Mouse (Mus musculus): Measurements from ENCODE around the gene Gna14. TPM values are rescaled to one million over a fixed set of nuclear protein-coding genes. Genes with fewer than 3 reads are reported as not detected.
A peak's percentile ranks its signal among the peaks of the same experiment; 100 is the strongest.

The Gna14 gene
- 8.0 and 9.2 TPM in 2 replicates for polyA plus RNA-seq (2014; fragmentation: Nextera tagmentation; extraction: Ambion mirVana)

GRCm38 (mm10) chr19:16435531-16436231 is at the start of gene Gna14:
Gna14 (plus strand) TSS chr19:16435762.
- no peak within 1 kb of the TSS; the same call in 1 of the 2 replicates for H3K27ac ChIP-seq (ENCODE audit: low read depth, low read length)
- under 1% methylated on average over 24 of the region's 27 CpGs for WGBS
- H3K9me3 ChIP-seq (ENCODE audit: control insufficient read depth, low read length): no peaks in the 10 kb centered on the region
- no peaks in the 10 kb centered on the region for H3K36me3 ChIP-seq (ENCODE audit: control insufficient read depth, insufficient read depth, low read length)
- peaks cover 33% of the 10 kb centered on the region; the same call in 1 of the 2 replicates for H3K4me1 ChIP-seq (ENCODE audit: control insufficient read depth, insufficient read depth, low read length)
- H3K9ac ChIP-seq (ENCODE audit: low read depth, low read length): peak within 1 kb of the TSS; percentile 47
- peak; percentile 80 for ATAC-seq (ENCODE audit: low FRiP score, low TSS enrichment)
- peak within 1 kb of the TSS; percentile 44 for H3K4me3 ChIP-seq (ENCODE audit: low read length)
- H3K4me2 ChIP-seq (replicated peaks; ENCODE audit: low read depth, low read length): peak within 1 kb of the TSS; percentile 66
- H3K27me3 ChIP-seq (ENCODE audit: control insufficient read depth, insufficient read depth, low read length): peaks cover 15% of the 10 kb centered on the region

DNA sequence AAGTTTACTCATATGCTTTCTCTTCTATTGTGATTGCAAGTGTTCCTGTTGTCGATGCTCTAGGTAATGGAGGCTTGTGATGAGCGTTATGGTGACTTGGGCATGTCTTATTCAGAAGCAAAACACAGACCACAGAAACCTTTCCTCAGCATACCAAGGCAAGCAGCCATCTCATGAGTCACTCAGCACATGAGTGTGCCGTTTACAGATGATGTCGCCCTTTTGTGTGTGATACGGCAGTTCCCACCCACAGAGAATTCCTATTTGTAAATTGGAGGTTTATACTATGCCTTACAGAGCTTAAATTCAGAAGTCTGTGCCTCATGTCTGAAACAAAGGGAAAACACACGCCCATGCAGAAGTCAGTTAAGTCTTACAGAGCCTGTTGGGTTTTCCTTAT is 49.0 kb upstream of the Gna14 start:
- Histone ChIP-seq H3K27ac (ENCODE audit: low read depth, low read length) (no peak overlapping the region), H3K9ac (ENCODE audit: low read depth, low read length) (no peak overlapping the region), H3K4me3 (ENCODE audit: low read length) (no peak overlapping the region), H3K36me3 (ENCODE audit: control insufficient read depth, insufficient read depth, low read length) (peaks cover 13% of the 10 kb centered on the region; the same call in 1 of the 2 replicates), H3K4me1 (ENCODE audit: control insufficient read depth, insufficient read depth, low read length) (no peaks in the 10 kb centered on the region), H3K27me3 (ENCODE audit: control insufficient read depth, insufficient read depth, low read length) (no peaks in the 10 kb centered on the region), H3K9me3 (ENCODE audit: control insufficient read depth, low read length) (no peaks in the 10 kb centered on the region), H3K4me2 (replicated peaks; ENCODE audit: low read depth, low read length) (no peak overlapping the region)
- no peak for ATAC-seq (ENCODE audit: low FRiP score, low TSS enrichment)
- 85% methylated on average over 6 of the region's 6 CpGs for WGBS

GRCm38 (mm10) chr19:16390192-16390795 is 45.3 kb upstream of the Gna14 start:
- Histone ChIP-seq H3K27me3 (ENCODE audit: control insufficient read depth, insufficient read depth, low read length) (no peaks in the 10 kb centered on the region), H3K9ac (ENCODE audit: low read depth, low read length) (no peak overlapping the region), H3K4me2 (replicated peaks; ENCODE audit: low read depth, low read length) (no peak overlapping the region), H3K36me3 (ENCODE audit: control insufficient read depth, insufficient read depth, low read length) (peaks cover 8% of the 10 kb centered on the region; the same call in 1 of the 2 replicates), H3K9me3 (ENCODE audit: control insufficient read depth, low read length) (no peaks in the 10 kb centered on the region), H3K4me3 (ENCODE audit: low read length) (no peak overlapping the region), H3K4me1 (ENCODE audit: control insufficient read depth, insufficient read depth, low read length) (no peaks in the 10 kb centered on the region), H3K27ac (ENCODE audit: low read depth, low read length) (no peak overlapping the region)
- ATAC-seq (ENCODE audit: low FRiP score, low TSS enrichment): no peak
- WGBS: 94% methylated on average over 6 of the region's 6 CpGs

GRCm38 (mm10) chr19:16394381-16394780 is 41.2 kb upstream of the Gna14 start:
- 89% methylated on average over 5 of the region's 5 CpGs for WGBS
- no peaks in the 10 kb centered on the region for H3K36me3 ChIP-seq (ENCODE audit: control insufficient read depth, insufficient read depth, low read length)
- H3K27me3 ChIP-seq (ENCODE audit: control insufficient read depth, insufficient read depth, low read length): no peaks in the 10 kb centered on the region
- H3K4me2 ChIP-seq (replicated peaks; ENCODE audit: low read depth, low read length): no peak overlapping the region
- no peaks in the 10 kb centered on the region for H3K4me1 ChIP-seq (ENCODE audit: control insufficient read depth, insufficient read depth, low read length)
- no peak for ATAC-seq (ENCODE audit: low FRiP score, low TSS enrichment)
- no peak overlapping the region for H3K9ac ChIP-seq (ENCODE audit: low read depth, low read length)
- H3K9me3 ChIP-seq (ENCODE audit: control insufficient read depth, low read length): no peaks in the 10 kb centered on the region
- no peak overlapping the region for H3K4me3 ChIP-seq (ENCODE audit: low read length)
- H3K27ac ChIP-seq (ENCODE audit: low read depth, low read length): no peak overlapping the region

DNA sequence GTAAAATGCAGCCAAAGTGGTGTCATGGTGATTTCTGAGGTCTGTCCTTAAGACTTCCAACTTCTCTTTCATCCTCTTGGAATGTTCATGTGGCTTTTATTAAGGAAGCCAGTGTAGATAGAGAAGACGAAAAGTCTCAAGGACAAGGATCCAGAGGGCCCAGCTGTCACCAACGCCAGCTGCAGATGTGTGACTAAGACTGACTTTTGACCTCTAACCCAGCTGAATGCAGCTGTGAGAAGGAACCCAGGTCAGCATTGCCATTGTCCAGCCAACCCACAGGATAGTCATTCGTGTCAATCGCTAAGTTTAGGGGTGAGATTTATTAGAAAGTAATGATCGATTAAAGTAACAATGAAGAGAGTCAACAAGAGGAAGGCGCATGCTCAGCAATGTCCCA is 32.5 kb upstream of the Gna14 start:
- Histone ChIP-seq H3K27ac (ENCODE audit: low read depth, low read length) (no peak overlapping the region), H3K4me1 (ENCODE audit: control insufficient read depth, insufficient read depth, low read length) (no peaks in the 10 kb centered on the region), H3K9ac (ENCODE audit: low read depth, low read length) (no peak overlapping the region), H3K27me3 (ENCODE audit: control insufficient read depth, insufficient read depth, low read length) (no peaks in the 10 kb centered on the region), H3K9me3 (ENCODE audit: control insufficient read depth, low read length) (no peaks in the 10 kb centered on the region; the same call in 1 of the 2 replicates), H3K4me3 (ENCODE audit: low read length) (no peak overlapping the region), H3K36me3 (ENCODE audit: control insufficient read depth, insufficient read depth, low read length) (no peaks in the 10 kb centered on the region), H3K4me2 (replicated peaks; ENCODE audit: low read depth, low read length) (no peak overlapping the region)
- whole genome bisulfite sequencing: 79% methylated on average over 6 of the region's 6 CpGs
- no peak for ATAC-seq (ENCODE audit: low FRiP score, low TSS enrichment)

- 71% methylated on average over 1 of the region's 1 CpGs for WGBS
Observed at GRCm38 (mm10) chr19:16407727-16408126, 27.8 kb upstream of the Gna14 start.

GRCm38 (mm10) chr19:16411302-16411701 is 24.3 kb upstream of the Gna14 start:
- no peak overlapping the region for H3K27ac ChIP-seq (ENCODE audit: low read depth, low read length)
- H3K9ac ChIP-seq (ENCODE audit: low read depth, low read length): no peak overlapping the region
- ATAC-seq (ENCODE audit: low FRiP score, low TSS enrichment): no peak
- H3K36me3 ChIP-seq (ENCODE audit: control insufficient read depth, insufficient read depth, low read length): no peaks in the 10 kb centered on the region
- H3K4me2 ChIP-seq (replicated peaks; ENCODE audit: low read depth, low read length): no peak overlapping the region
- H3K9me3 ChIP-seq (ENCODE audit: control insufficient read depth, low read length): no peaks in the 10 kb centered on the region
- no peaks in the 10 kb centered on the region for H3K4me1 ChIP-seq (ENCODE audit: control insufficient read depth, insufficient read depth, low read length)
- no peaks in the 10 kb centered on the region for H3K27me3 ChIP-seq (ENCODE audit: control insufficient read depth, insufficient read depth, low read length)
- no peak overlapping the region for H3K4me3 ChIP-seq (ENCODE audit: low read length)

More at GRCm38 (mm10) chr19:16407727-16408126, 27.8 kb upstream of the Gna14 start:
- H3K4me1 ChIP-seq (ENCODE audit: control insufficient read depth, insufficient read depth, low read length): no peaks in the 10 kb centered on the region
- no peaks in the 10 kb centered on the region for H3K36me3 ChIP-seq (ENCODE audit: control insufficient read depth, insufficient read depth, low read length)
- ATAC-seq (ENCODE audit: low FRiP score, low TSS enrichment): no peak
- no peak overlapping the region for H3K4me2 ChIP-seq (replicated peaks; ENCODE audit: low read depth, low read length)
- H3K27me3 ChIP-seq (ENCODE audit: control insufficient read depth, insufficient read depth, low read length): no peaks in the 10 kb centered on the region
- no peaks in the 10 kb centered on the region; the same call in 1 of the 2 replicates for H3K9me3 ChIP-seq (ENCODE audit: control insufficient read depth, low read length)
- H3K27ac ChIP-seq (ENCODE audit: low read depth, low read length): no peak overlapping the region
- no peak overlapping the region for H3K4me3 ChIP-seq (ENCODE audit: low read length)
- no peak overlapping the region for H3K9ac ChIP-seq (ENCODE audit: low read depth, low read length)

GRCm38 (mm10) chr19:16418086-16418663 is 17.4 kb upstream of the Gna14 start:
- H3K4me1 ChIP-seq (ENCODE audit: control insufficient read depth, insufficient read depth, low read length): no peaks in the 10 kb centered on the region
- ATAC-seq (ENCODE audit: low FRiP score, low TSS enrichment): no peak
- no peak overlapping the region for H3K4me3 ChIP-seq (ENCODE audit: low read length)
- 91% methylated on average over 5 of the region's 5 CpGs for WGBS
- no peaks in the 10 kb centered on the region for H3K9me3 ChIP-seq (ENCODE audit: control insufficient read depth, low read length)
- no peak overlapping the region for H3K9ac ChIP-seq (ENCODE audit: low read depth, low read length)
- no peak overlapping the region for H3K27ac ChIP-seq (ENCODE audit: low read depth, low read length)
- no peaks in the 10 kb centered on the region for H3K27me3 ChIP-seq (ENCODE audit: control insufficient read depth, insufficient read depth, low read length)
- H3K4me2 ChIP-seq (replicated peaks; ENCODE audit: low read depth, low read length): no peak overlapping the region
- no peaks in the 10 kb centered on the region for H3K36me3 ChIP-seq (ENCODE audit: control insufficient read depth, insufficient read depth, low read length)

DNA sequence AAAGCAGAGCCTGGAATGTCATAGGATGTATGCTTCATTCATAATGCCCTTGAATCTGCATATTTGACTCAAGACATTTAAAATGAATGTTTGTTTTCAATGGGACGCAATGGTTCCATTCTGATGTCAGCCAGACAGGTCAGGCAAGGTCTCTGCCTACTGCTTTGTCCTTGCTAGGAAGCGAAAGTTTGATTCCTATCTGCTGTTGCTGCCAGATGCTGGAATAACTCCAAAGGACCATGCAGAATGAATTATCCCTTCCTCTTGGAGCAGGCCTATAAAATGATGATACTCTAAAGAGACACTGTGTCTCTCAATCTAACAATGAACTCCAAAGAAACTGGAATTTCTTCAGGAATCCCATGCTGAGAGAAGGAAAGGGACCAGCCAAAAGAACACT is 10.0 kb upstream of the Gna14 start:
- Histone ChIP-seq H3K27ac (ENCODE audit: low read depth, low read length) (no peak overlapping the region), H3K4me1 (ENCODE audit: control insufficient read depth, insufficient read depth, low read length) (no peaks in the 10 kb centered on the region), H3K4me2 (replicated peaks; ENCODE audit: low read depth, low read length) (no peak overlapping the region), H3K9ac (ENCODE audit: low read depth, low read length) (no peak overlapping the region), H3K27me3 (ENCODE audit: control insufficient read depth, insufficient read depth, low read length) (no peaks in the 10 kb centered on the region), H3K36me3 (ENCODE audit: control insufficient read depth, insufficient read depth, low read length) (no peaks in the 10 kb centered on the region), H3K4me3 (ENCODE audit: low read length) (no peak overlapping the region), H3K9me3 (ENCODE audit: control insufficient read depth, low read length) (peaks cover 7% of the 10 kb centered on the region; the same call in 1 of the 2 replicates)
- WGBS: 71% methylated on average over 2 of the region's 2 CpGs
- no peak for ATAC-seq (ENCODE audit: low FRiP score, low TSS enrichment)

All from kidney, embryonic 14.5 days (tissue).